Mouse (Mus musculus): ENCODE data around the gene Tmem63c.

DNA sequence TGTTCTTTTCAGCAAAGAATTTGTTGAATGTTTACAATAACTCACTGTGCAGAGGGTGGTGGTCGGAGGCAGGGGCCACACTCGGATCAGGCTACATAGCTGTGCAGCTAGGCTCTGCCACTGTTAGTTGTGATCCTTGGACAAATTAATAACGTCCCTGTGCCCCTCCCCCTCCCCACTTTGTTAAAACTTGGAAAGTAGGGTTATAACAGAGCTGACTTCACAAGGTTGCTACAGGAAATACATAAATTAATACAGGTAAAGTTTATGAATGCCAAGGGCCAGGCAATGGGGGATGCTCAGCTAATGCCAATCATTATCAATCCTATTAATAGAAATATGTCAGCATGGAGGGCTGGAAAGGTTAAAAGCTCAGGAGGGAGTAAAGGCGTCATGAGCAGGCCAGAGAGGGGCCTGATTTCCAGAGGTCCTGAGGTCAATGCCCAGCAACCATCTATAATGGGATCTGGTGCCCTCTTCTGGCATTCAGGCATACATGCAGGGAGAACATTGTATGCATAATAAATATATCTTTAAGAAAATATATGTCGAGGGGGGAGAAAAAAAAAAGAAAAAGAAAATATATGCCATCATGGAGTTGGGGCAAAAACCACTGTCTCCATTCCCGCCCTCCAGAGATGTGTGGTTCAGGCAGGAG, 44.5 kb upstream of the Tmem63c start:
- TF ChIP-seq POLR2A (IDR thresholded peaks at IDR 0.05; ENCODE audit: low read depth, low read length) (no peak), CTCF (IDR thresholded peaks at IDR 0.05; ENCODE audit: extremely low read depth, insufficient read length, insufficient replicate concordance, low read depth, low read length) (peak; percentile 51; the same call in 1 of the 2 replicates)
